Mouse (Mus musculus) brain, embryonic 14.5 days (tissue): ENCODE data around the gene Snd1.

Experiments
- CTCF ChIP-seq: fragments of 200-500 bp; IDR thresholded peaks from 2 replicates; pipeline ENCODE4 v1.5.1; 2012; ENCODE audit warnings: inconsistent platforms, mild to moderate bottlenecking, moderate library complexity, borderline replicate concordance; ENCODE audit not compliant: insufficient read depth, insufficient read length; ENCODE audit errors: extremely low read depth
- POLR2A ChIP-seq: fragments of 200-500 bp; IDR thresholded peaks from 2 replicates; pipeline ENCODE4 v1.6.1; 2012; ENCODE audit warnings: mild to moderate bottlenecking, inconsistent platforms, borderline replicate concordance; ENCODE audit not compliant: poor library complexity, insufficient read depth, insufficient read length, severe bottlenecking; ENCODE audit errors: extremely low read depth

DNA sequence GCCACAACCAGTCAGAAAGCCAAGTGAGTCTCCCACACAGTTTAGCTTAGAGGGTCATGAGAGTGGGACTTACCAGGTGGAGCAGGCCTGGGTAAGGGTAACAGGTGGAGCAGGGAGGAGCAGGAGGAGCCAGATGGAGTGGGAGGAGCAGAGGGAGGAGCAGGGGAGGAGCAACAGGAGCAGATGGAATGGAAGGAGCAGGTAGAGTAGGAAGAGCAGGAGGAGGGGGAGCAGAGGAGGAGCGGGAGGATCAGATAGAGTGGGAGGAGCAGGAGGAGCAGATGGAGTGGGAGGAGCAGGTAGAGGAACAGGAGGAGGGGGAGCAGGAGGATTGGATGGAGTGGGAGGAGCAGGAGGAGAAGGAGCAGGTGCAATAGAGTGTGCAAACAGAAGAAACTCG is 427.6 kb downstream of the Snd1 start:
- TF ChIP-seq CTCF (no peak), POLR2A (no peak)
